Mouse (Mus musculus) C2C12 (cell line): ENCODE measurements at regions not wholly inside any gene's neighbourhood (a gene's known extent, or its start where the extent isn't known, plus 50 kb on each side); places are given as distances from the start of the nearest gene placed in this dataset.

Source experiments
- H3K27me3 ChIP-seq: one replicate; pipeline ENCODE4 v1.6.1; 2011; ENCODE audit not compliant: control insufficient read depth, insufficient read depth, insufficient read length
- H3K36me3 ChIP-seq: one replicate; pipeline ENCODE4 v1.6.1; 2011; ENCODE audit not compliant: control insufficient read depth, insufficient read depth
- H3K4me3 ChIP-seq: one replicate; pipeline ENCODE4 v1.5.1; 2011; ENCODE audit warnings: mild to moderate bottlenecking, control low read depth; ENCODE audit not compliant: poor library complexity, insufficient read depth, severe bottlenecking
- H3K79me2 ChIP-seq: one replicate; pipeline ENCODE4 v1.6.1; 2011; ENCODE audit not compliant: control insufficient read depth, insufficient read depth
- H3K79me3 ChIP-seq: one replicate; pipeline ENCODE4 v1.6.1; 2011; ENCODE audit warnings: low read depth, control low read depth
- H3ac ChIP-seq: one replicate; pipeline ENCODE3; 2011; ENCODE audit warnings: low read depth; ENCODE audit not compliant: control insufficient read depth, insufficient read length
- CEBPB ChIP-seq: IDR thresholded peaks from one replicate; pipeline ENCODE4 v1.6.1; 2011; ENCODE audit warnings: low read depth, mild to moderate bottlenecking, control low read depth, moderate library complexity
- CTCF ChIP-seq: IDR thresholded peaks from one replicate; pipeline ENCODE4 v1.5.1; 2011; ENCODE audit not compliant: control insufficient read depth, insufficient read depth, insufficient read length
- FOSL1 ChIP-seq: IDR thresholded peaks from one replicate; pipeline ENCODE4 v1.8.0; 2011; ENCODE audit warnings: mild to moderate bottlenecking, low read length; ENCODE audit not compliant: poor library complexity, insufficient read depth, severe bottlenecking
- MAX ChIP-seq: IDR thresholded peaks from one replicate; pipeline ENCODE4 v1.6.1; 2011; ENCODE audit warnings: mild to moderate bottlenecking, control low read depth
- MYOD1 ChIP-seq: IDR thresholded peaks from one replicate; pipeline ENCODE4 v1.6.1; 2011; ENCODE audit warnings: low read depth; ENCODE audit not compliant: control insufficient read depth, insufficient read length
- MYOG ChIP-seq: IDR thresholded peaks from one replicate; pipeline ENCODE4 v1.6.1; 2011; ENCODE audit not compliant: control insufficient read depth, insufficient read length; ENCODE audit errors: extremely low read depth
- USF1 ChIP-seq: IDR thresholded peaks from one replicate; pipeline ENCODE4 v1.6.1; 2011; ENCODE audit warnings: low read depth, mild to moderate bottlenecking, control low read depth, moderate library complexity

- no peaks in the 10 kb centered on the region for H3K27me3 ChIP-seq
- H3K79me2 ChIP-seq, result no peaks in the 10 kb centered on the region
- no peak overlapping the region for H3K4me3 ChIP-seq
- H3ac ChIP-seq, result no peak overlapping the region
- no peak for TF ChIP-seq MYOG
- TF ChIP-seq CTCF, result no peak
- no peak for TF ChIP-seq FOSL1
- TF ChIP-seq MYOD1, result no peak
- no peak for TF ChIP-seq USF1
- H3K36me3 ChIP-seq, result no peaks in the 10 kb centered on the region
- no peaks in the 10 kb centered on the region for H3K79me3 ChIP-seq
These were observed 131.2 kb downstream of the Matn1 start for GRCm38 (mm10) chr4:131075326-131075932.

GRCm38 (mm10) chr4:131076628-131077027, 132.4 kb downstream of the Matn1 start:
- no peaks in the 10 kb centered on the region for H3K79me2 ChIP-seq
- H3K79me3 ChIP-seq, result no peaks in the 10 kb centered on the region
- TF ChIP-seq USF1 (no peak), MYOG (no peak), MYOD1 (no peak), MAX (no peak)

GRCm38 (mm10) chr4:131080113-131080512, 135.9 kb downstream of the Matn1 start:
- TF ChIP-seq FOSL1 (no peak), USF1 (no peak), MYOD1 (no peak), CEBPB (no peak), CTCF (no peak), MAX (no peak), MYOG (no peak)
- Histone ChIP-seq H3K79me3 (no peaks in the 10 kb centered on the region), H3K27me3 (no peaks in the 10 kb centered on the region), H3ac (no peak overlapping the region), H3K79me2 (no peaks in the 10 kb centered on the region), H3K36me3 (no peaks in the 10 kb centered on the region), H3K4me3 (no peak overlapping the region)

More at GRCm38 (mm10) chr4:131076628-131077027, 132.4 kb downstream of the Matn1 start:
- H3ac ChIP-seq, result no peak overlapping the region
- H3K27me3 ChIP-seq, result no peaks in the 10 kb centered on the region
- H3K36me3 ChIP-seq, result no peaks in the 10 kb centered on the region
- H3K4me3 ChIP-seq, result no peak overlapping the region

- Histone ChIP-seq H3K79me2 (no peaks in the 10 kb centered on the region), H3K27me3 (no peaks in the 10 kb centered on the region), H3K36me3 (no peaks in the 10 kb centered on the region), H3K79me3 (no peaks in the 10 kb centered on the region), H3ac (no peak overlapping the region), H3K4me3 (no peak overlapping the region)
- TF ChIP-seq MYOG (no peak), MYOD1 (no peak), FOSL1 (no peak), CTCF (no peak), CEBPB (no peak)
These were observed 139.2 kb downstream of the Matn1 start for GRCm38 (mm10) chr4:131083405-131083804.

GRCm38 (mm10) chr4:131097421-131097820, 153.2 kb downstream of the Matn1 start:
- Histone ChIP-seq H3K4me3 (no peak overlapping the region), H3K36me3 (no peaks in the 10 kb centered on the region), H3K27me3 (no peaks in the 10 kb centered on the region), H3ac (no peak overlapping the region), H3K79me2 (no peaks in the 10 kb centered on the region), H3K79me3 (no peaks in the 10 kb centered on the region)
- TF ChIP-seq MAX, result no peak
- TF ChIP-seq CTCF, result no peak

- no peaks in the 10 kb centered on the region for H3K36me3 ChIP-seq
- no peak overlapping the region for H3K4me3 ChIP-seq
- H3K79me3 ChIP-seq, result no peaks in the 10 kb centered on the region
- TF ChIP-seq CEBPB (no peak), MYOG (no peak), FOSL1 (no peak), MAX (no peak), MYOD1 (no peak), USF1 (no peak), CTCF (no peak)
- no peak overlapping the region for H3ac ChIP-seq
- no peaks in the 10 kb centered on the region for H3K79me2 ChIP-seq
- H3K27me3 ChIP-seq, result no peaks in the 10 kb centered on the region
These were observed 156.1 kb downstream of the Matn1 start for GRCm38 (mm10) chr4:131100093-131100795.
